Mouse (Mus musculus): ENCODE results near the gene Rnf227.

- TF ChIP-seq CTCF (IDR thresholded peaks at IDR 0.05; ENCODE audit: low read depth, low read length) (no peak), EP300 (IDR thresholded peaks at IDR 0.05; ENCODE audit: insufficient read depth, low read depth, low read length) (no peak), POLR2A (IDR thresholded peaks at IDR 0.05; ENCODE audit: insufficient read depth, low read length) (no peak)
Measured at GRCm38 (mm10) chr11:69311266-69311665, 29.0 kb upstream of the Rnf227 start.
